Mouse (Mus musculus): ENCODE measurements around the gene Hdac7. TPM values are rescaled to one million over a fixed set of nuclear protein-coding genes. Genes with fewer than 3 reads are reported as not detected.

Hdac7 gene
- polyA plus RNA-seq, 1 experiment from 2014 or later: 5.7 TPM

DNA sequence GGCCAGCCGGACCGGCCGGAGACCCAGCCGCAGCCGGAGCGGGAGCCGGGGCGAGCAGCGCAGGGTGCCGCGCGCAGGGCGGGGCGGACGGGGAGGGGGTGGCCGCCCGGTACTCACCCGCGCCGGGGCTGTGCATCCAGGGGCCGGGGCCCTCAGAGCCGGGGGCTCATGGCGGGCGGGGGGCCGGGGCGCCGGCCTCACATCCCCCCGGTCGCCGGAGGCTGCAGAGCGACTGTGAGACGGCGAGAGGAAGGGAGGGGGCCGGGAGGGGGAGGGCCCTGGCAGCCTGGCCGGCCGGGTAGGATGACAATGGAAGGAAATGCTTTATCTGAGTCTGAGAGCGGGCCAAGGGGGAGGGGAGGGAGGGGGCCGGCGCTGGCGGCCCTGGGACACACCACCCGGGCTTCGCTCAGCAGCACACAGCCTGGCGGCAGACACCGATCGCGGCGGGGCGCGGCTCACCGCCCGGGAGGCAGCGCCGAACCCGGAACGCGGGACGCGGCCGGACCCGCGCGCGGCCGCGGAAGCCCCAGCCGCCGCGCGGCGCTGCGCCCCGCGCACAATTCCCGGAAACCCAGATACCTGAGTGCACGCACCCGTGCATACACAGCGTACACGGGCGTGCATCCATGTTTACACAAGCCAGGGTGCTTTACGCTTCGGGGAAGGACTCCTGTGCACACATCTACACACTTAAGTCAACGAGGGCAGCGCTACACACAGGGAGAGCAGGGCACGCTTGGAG is 12.9 kb downstream of the Hdac7 start:
- H3K27ac ChIP-seq (replicated peaks): peak overlapping the region; percentile 71
- H3K9ac ChIP-seq: peak overlapping the region; percentile 67
- WGBS (ENCODE audit: insufficient replicate concordance): under 1% methylated on average over 82 of the region's 84 CpGs
- H3K4me3 ChIP-seq (replicated peaks): peak overlapping the region; percentile 69
- H3K9me3 ChIP-seq (replicated peaks): no peaks in the 10 kb centered on the region
- H3K27me3 ChIP-seq: peaks cover 53% of the 10 kb centered on the region
- peak overlapping the region; percentile 93 for H3K4me2 ChIP-seq
- H3K4me1 ChIP-seq (replicated peaks): peaks cover 72% of the 10 kb centered on the region
- no peaks in the 10 kb centered on the region for H3K36me3 ChIP-seq (replicated peaks)
- ATAC-seq (ENCODE audit: insufficient read depth): peak; percentile 79

DNA sequence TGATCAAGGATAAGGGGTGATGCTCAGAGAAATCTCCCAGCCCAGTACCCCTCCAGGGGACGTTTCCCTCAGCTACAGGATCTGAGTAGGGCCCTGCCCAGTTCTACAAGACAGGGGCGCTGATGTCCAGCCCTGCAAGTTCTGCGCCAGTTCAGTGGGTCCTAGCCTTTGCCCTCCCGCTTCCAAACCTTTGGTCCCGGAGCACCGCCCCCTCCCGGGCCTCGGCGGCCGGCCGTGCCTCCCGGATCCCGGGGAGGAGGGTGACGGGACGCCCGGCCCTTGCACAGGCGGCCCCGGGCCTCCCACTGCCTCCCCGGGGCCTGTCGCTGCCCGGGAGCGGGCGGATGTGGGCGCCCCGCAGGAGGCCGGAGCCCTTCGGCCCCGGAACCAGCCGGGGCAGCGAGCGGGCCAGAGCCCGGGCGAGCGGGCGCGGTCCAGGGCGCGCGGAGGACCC is 13.5 kb downstream of the Hdac7 start:
- Histone ChIP-seq H3K4me2 (peak overlapping the region; percentile 93), H3K4me3 (replicated peaks) (peak overlapping the region; percentile 69), H3K27ac (replicated peaks) (peak overlapping the region; percentile 71), H3K36me3 (replicated peaks) (no peaks in the 10 kb centered on the region), H3K27me3 (peaks cover 53% of the 10 kb centered on the region), H3K9me3 (replicated peaks) (no peaks in the 10 kb centered on the region), H3K9ac (peak overlapping the region; percentile 67), H3K4me1 (replicated peaks) (peaks cover 74% of the 10 kb centered on the region)
- WGBS (ENCODE audit: insufficient replicate concordance): under 1% methylated on average over 38 of the region's 39 CpGs
- ATAC-seq (ENCODE audit: insufficient read depth): peak; percentile 14; the same call in 1 of the 2 replicates

DNA sequence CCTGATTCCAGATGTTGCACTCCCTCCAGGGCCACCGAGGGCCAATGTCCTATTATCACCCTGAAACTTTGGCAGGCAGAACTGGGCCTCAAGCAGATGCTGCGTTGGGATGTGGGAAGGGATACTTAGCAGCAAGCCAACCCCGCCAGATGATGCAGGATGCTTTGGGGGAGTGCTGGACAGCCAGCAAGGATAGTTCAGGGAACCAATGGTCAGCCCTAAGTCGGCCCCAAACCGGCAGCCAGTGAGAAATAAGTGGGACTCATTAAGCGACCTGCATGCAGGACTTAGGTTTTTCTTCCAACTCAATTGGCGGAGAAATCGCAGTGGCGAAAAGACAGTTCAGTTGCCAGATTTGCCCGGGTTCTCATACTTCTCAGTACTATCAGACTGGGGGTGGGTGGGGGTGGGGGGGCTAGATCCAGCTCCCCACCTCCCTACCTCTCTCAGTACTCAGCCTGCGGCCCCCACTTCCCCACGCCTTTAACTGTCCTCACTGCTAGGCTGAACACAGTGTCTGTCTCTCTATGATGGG is 14.0 kb downstream of the Hdac7 start:
- Histone ChIP-seq H3K36me3 (replicated peaks) (no peaks in the 10 kb centered on the region), H3K4me1 (replicated peaks) (peaks cover 79% of the 10 kb centered on the region), H3K27ac (replicated peaks) (peak overlapping the region; percentile 71), H3K27me3 (peaks cover 53% of the 10 kb centered on the region), H3K9me3 (replicated peaks) (no peaks in the 10 kb centered on the region), H3K4me2 (peak overlapping the region; percentile 93), H3K4me3 (replicated peaks) (peak overlapping the region; percentile 69), H3K9ac (peak overlapping the region; percentile 67; the same call in 1 of the 2 replicates)
- ATAC-seq (ENCODE audit: insufficient read depth): no peak
- WGBS (ENCODE audit: insufficient replicate concordance): 14% methylated on average over 12 of the region's 12 CpGs

DNA sequence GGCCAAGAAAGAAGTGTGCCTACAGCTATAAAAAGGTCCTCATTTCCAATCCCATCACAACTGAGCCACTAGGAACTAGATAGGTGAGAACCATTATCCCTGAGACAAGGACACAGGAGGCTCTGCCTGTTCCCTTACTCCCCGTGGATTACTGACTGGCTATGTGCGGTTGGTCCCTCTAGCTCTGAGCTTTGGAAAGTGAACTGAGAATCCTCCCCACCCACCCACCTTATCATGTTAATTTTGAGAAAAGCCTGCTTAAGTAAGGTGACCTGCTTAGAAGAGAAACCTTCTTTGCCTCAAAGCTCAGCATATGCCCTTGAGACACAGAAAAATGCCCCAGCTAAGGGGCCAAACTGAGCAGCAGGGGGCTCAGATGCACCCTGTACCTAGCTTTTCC is 14.9 kb downstream of the Hdac7 start:
- peaks cover 53% of the 10 kb centered on the region for H3K27me3 ChIP-seq
- peaks cover 88% of the 10 kb centered on the region for H3K4me1 ChIP-seq (replicated peaks)
- no peaks in the 10 kb centered on the region for H3K9me3 ChIP-seq (replicated peaks)
- peak overlapping the region; percentile 18; the same call in 1 of the 2 replicates for H3K9ac ChIP-seq
- 28% methylated on average over 2 of the region's 2 CpGs for WGBS (ENCODE audit: insufficient replicate concordance)
- H3K36me3 ChIP-seq (replicated peaks): no peaks in the 10 kb centered on the region
- ATAC-seq (ENCODE audit: insufficient read depth): no peak
- H3K4me3 ChIP-seq (replicated peaks): peak overlapping the region; percentile 69; the same call in 1 of the 2 replicates
- H3K4me2 ChIP-seq: peak overlapping the region; percentile 93
- no peak overlapping the region; the same call in 1 of the 2 replicates for H3K27ac ChIP-seq (replicated peaks)

DNA sequence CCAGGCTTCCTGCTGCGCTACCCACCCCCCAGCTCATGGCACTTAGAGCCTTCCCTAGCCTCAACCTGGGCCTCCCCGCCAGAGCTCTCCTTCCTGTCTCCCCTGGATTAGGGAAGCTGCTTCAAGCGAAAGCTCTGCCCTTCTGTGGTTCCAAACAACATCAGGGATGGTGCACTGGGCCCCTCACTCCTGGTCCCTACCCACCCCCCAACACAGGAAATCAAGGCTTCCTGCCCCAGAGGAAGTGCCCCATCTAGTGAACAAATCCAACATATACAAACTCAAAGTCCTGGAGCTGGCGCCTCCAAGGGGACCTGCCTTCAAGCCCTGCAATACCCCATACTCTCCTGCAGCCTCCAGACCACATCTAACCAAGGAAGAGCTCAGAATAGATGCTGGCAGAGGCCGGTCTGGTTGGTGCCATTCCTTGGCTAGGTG is 15.4 kb downstream of the Hdac7 start:
- H3K27ac ChIP-seq (replicated peaks): no peak overlapping the region; the same call in 1 of the 2 replicates

DNA sequence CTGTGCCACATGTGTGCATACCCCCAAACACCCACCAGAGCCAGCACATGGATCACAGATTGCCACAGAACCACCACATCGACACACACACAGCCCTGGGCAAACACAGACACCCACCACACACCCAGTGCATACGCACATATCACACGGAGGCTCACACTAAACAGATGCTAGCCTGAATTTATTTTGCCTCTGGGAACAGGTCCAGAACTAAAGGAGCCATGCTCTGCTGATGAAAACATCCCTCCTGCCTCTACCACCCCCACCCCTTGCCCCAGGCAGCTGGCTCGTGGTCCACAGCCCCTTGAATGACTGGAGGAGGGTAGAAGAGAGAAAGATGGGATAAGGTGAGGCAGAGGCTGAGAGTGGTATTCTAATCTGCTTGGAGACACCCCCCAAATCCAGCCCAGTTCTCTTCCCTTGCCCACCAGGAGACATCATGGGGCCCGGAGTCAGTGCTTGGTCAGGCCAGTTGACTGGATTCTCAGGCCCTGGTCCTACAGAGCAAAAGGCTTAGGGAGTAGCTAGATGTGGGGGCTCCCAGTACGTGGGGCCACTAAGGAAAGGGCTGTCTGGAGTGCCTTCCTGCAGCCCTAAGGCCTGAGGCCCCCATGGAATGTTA is 16.0 kb downstream of the Hdac7 start:
- H3K27ac ChIP-seq (replicated peaks): no peak overlapping the region
- H3K4me2 ChIP-seq: peak overlapping the region; percentile 93
- no peak overlapping the region for H3K4me3 ChIP-seq (replicated peaks)
- H3K36me3 ChIP-seq (replicated peaks): no peaks in the 10 kb centered on the region
- H3K9ac ChIP-seq: no peak overlapping the region
- no peaks in the 10 kb centered on the region for H3K9me3 ChIP-seq (replicated peaks)
- WGBS (ENCODE audit: insufficient replicate concordance): 33% methylated on average over 6 of the region's 6 CpGs
- peaks cover 96% of the 10 kb centered on the region for H3K4me1 ChIP-seq (replicated peaks)
- ATAC-seq (ENCODE audit: insufficient read depth): no peak
- peaks cover 47% of the 10 kb centered on the region for H3K27me3 ChIP-seq

More for the DNA sequence above, 15.4 kb downstream of the Hdac7 start:
- Histone ChIP-seq H3K9ac (no peak overlapping the region), H3K4me3 (replicated peaks) (no peak overlapping the region), H3K9me3 (replicated peaks) (no peaks in the 10 kb centered on the region), H3K4me1 (replicated peaks) (peaks cover 93% of the 10 kb centered on the region), H3K27me3 (peaks cover 53% of the 10 kb centered on the region), H3K36me3 (replicated peaks) (no peaks in the 10 kb centered on the region), H3K4me2 (peak overlapping the region; percentile 93)
- ATAC-seq (ENCODE audit: insufficient read depth): no peak
- 27% methylated on average over 5 of the region's 5 CpGs for WGBS (ENCODE audit: insufficient replicate concordance)

DNA sequence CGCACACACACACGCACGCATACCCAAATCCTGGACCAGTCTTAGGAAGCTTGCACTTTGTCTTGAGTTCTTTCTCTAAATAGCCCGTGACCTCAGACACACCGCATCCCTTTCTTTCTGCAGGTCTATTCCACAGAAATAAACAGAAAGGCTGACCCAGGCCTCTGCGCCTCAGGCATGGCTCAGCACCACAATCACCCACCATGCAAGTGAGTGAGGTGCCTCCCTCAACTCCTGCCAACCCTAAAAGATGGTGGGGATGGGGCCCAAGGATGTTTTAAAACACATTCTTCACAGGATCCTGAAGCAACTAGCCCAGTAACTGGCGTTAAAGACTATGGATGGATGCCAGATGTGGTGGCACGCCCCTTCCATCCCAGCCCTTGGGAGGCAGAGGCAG is 16.9 kb downstream of the Hdac7 start:
- H3K4me3 ChIP-seq (replicated peaks): no peak overlapping the region
- WGBS (ENCODE audit: insufficient replicate concordance): 72% methylated on average over 8 of the region's 8 CpGs
- H3K27ac ChIP-seq (replicated peaks): no peak overlapping the region
- no peaks in the 10 kb centered on the region for H3K36me3 ChIP-seq (replicated peaks)
- no peak overlapping the region for H3K9ac ChIP-seq
- peaks cover 37% of the 10 kb centered on the region for H3K27me3 ChIP-seq
- no peak for ATAC-seq (ENCODE audit: insufficient read depth)
- no peaks in the 10 kb centered on the region for H3K9me3 ChIP-seq (replicated peaks)
- H3K4me2 ChIP-seq: no peak overlapping the region
- peaks cover 96% of the 10 kb centered on the region for H3K4me1 ChIP-seq (replicated peaks)

DNA sequence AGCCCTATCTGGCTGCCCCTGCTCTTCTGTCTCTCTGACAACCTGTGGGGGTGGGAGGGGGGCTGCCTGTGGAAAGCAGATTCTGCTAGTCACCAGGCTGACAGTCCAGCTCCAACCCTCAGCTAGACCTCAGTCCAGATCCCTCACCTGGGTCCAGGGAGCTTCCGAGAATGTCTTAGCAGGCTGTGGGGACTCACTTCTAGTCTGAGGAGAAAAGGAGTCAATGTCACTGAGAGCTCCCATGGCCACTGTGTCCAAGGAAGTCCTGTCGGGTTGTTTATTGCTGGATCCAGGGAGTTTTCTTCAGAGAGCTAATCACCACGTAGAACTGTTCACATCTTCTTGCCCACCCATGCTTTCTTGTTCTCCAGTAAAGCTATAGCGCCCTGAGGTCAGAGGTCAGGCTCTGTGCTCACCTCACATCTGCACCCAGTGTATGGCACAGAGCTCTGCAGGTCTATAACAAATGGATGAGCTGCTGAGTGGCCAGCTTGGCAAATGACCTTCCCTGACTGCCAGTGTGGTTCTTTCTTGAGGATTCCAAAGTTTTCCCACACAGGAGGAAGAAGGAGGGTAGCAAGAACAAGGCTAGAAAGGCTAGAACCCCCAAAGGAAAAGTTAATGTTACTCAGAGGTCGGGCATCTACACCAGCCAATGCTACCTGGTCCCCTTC is 17.6 kb downstream of the Hdac7 start:
- WGBS (ENCODE audit: insufficient replicate concordance): 50% methylated on average over 5 of the region's 5 CpGs
- Histone ChIP-seq H3K27me3 (peaks cover 31% of the 10 kb centered on the region), H3K9me3 (replicated peaks) (no peaks in the 10 kb centered on the region), H3K4me2 (peak overlapping the region; percentile 74), H3K4me1 (replicated peaks) (peaks cover 93% of the 10 kb centered on the region), H3K27ac (replicated peaks) (0 out of 2 replicates have a peak overlapping the region, but pooled peaks have one; percentile 34), H3K36me3 (replicated peaks) (no peaks in the 10 kb centered on the region), H3K4me3 (replicated peaks) (no peak overlapping the region), H3K9ac (peak overlapping the region; percentile 58; the same call in 1 of the 2 replicates)
- no peak for ATAC-seq (ENCODE audit: insufficient read depth)

DNA sequence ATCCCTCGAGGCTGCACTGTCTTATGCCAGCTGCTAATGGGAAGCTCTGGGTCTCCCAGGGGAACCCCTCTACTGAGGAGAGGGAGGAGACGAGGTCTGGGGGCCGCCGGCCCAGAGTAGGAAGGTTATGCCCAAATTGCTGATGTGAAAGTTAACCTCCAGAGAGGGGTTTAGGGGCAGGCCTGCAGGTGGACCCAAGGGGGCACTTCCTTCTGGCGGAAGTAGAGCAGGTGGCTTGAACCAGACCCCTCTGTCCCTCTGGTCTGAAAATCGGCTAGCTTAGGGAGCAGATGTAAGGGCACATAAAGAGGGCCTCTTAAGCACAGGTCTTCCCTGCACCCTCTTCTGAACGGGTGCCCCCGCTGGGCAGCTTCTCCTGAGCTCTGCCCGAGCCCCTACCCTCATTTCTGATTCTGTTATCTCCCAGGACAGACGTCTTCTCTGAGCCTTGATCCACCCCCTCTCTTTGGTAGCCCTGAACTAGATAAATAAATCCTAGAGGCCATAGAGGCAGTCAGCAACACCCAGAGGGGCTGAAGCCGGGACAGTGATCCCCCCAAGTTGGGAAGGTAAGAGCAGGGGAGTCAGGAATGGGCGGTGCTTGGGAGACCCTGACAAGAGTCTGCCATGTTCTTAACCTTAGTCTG is 18.2 kb downstream of the Hdac7 start:
- H3K9me3 ChIP-seq (replicated peaks): no peaks in the 10 kb centered on the region
- H3K27ac ChIP-seq (replicated peaks): peak overlapping the region; percentile 64
- no peaks in the 10 kb centered on the region for H3K36me3 ChIP-seq (replicated peaks)
- peak overlapping the region; percentile 57 for H3K4me3 ChIP-seq (replicated peaks)
- H3K9ac ChIP-seq: peak overlapping the region; percentile 58
- peaks cover 24% of the 10 kb centered on the region for H3K27me3 ChIP-seq
- ATAC-seq (ENCODE audit: insufficient read depth): no peak
- peaks cover 86% of the 10 kb centered on the region for H3K4me1 ChIP-seq (replicated peaks)
- WGBS (ENCODE audit: insufficient replicate concordance): 15% methylated on average over 12 of the region's 12 CpGs
- peak overlapping the region; percentile 74 for H3K4me2 ChIP-seq

DNA sequence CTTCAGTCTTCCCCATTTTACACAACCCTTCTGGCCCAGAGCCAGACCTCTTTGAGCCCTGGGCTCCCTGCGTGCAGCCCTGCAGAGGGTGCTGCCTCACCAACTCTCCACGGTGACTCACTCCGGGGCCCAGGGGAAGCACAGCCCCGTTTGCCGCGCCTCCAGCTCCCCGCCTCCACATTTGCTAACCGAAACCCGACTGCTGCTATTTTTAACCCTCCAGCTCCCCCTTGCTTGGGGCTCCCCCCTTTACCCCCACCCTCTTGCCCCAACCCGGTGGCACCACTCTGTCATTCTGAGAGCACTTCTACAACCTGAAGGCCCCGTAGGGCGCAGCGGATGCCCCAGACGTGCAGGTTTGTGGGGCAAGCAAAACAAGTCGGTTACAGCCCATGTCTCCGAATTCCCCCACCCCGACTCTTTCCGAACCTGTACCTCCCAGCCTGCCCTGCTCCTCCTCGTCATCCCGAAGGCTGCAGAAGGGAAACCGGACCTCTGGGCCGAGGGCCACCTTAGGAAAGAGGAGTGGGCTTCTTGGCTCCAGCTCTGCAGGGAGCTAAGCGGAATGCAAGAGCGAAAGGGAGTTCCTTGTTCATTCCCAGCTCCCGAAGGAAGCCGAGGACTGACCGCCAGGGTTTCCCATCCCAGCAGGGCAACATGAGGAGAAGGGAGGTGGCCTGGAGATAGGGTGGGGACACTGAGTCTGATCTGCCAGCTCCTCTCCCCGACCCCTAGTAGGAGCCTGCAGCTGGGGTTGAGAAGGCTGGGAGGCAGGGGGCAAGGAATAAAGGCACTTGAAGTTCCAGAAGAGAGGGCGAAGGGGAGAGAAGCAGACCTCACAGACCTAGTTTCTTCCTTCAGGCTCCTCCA is 19.0 kb downstream of the Hdac7 start:
- Histone ChIP-seq H3K36me3 (replicated peaks) (no peaks in the 10 kb centered on the region), H3K9me3 (replicated peaks) (no peaks in the 10 kb centered on the region), H3K27ac (replicated peaks) (peak overlapping the region; percentile 64), H3K4me1 (replicated peaks) (peaks cover 79% of the 10 kb centered on the region), H3K9ac (peak overlapping the region; percentile 58), H3K4me2 (peak overlapping the region; percentile 74), H3K4me3 (replicated peaks) (peak overlapping the region; percentile 57), H3K27me3 (peaks cover 16% of the 10 kb centered on the region)
- ATAC-seq (ENCODE audit: insufficient read depth): peak; percentile 75
- WGBS (ENCODE audit: insufficient replicate concordance): 7% methylated on average over 29 of the region's 29 CpGs
